Comparison of ENCODE assay signal across 9 mouse cellular contexts in genomic region chr7:114115961-114116360, GRCm38 (mm10). TPM values are rescaled to one million over a fixed set of nuclear protein-coding genes. Genes with fewer than 3 reads are reported as not detected.
A peak's percentile ranks its signal among the peaks of the same experiment; 100 is the strongest.
DNase-seq lines count a peak whose midpoint lies in the region; ATAC-seq and TF ChIP-seq lines count a peak whose summit lies in the region.
"Had no signal": no experiment of that assay in that cellular context is flagged by ENCODE, and none has a peak within 500 bp of the region (broad histone marks: within the 10 kb centered on the region; RNA-seq: fewer than 3 reads in every experiment).

No protein-coding gene starts in this region.

- no peaks in the 10 kb centered on the region for H3K36me3 ChIP-seq in kidney, postnatal 0 days (ENCODE audit: insufficient read depth, low read length)
- no peaks in the 10 kb centered on the region for H3K36me3 ChIP-seq in kidney, adult 2 months (ENCODE audit: control insufficient read depth, insufficient read depth, low read length)
- H3K36me3 ChIP-seq in embryonic facial prominence, embryonic 13.5 days = no peaks in the 10 kb centered on the region
- no peaks in the 10 kb centered on the region for H3K36me3 ChIP-seq in intestine, embryonic 16.5 days (ENCODE audit: control insufficient read depth, insufficient read depth, low read length)
- H3K36me3 ChIP-seq in neural tube, embryonic 15.5 days = no peaks in the 10 kb centered on the region

- no peaks in the 10 kb centered on the region for H3K9me3 ChIP-seq in kidney, postnatal 0 days (replicated peaks; ENCODE audit: low read length)
- no peaks in the 10 kb centered on the region for H3K9me3 ChIP-seq in embryonic facial prominence, embryonic 13.5 days
- no peaks in the 10 kb centered on the region for H3K9me3 ChIP-seq in intestine, embryonic 16.5 days (ENCODE audit: control insufficient read depth, low read length)
- H3K9me3 ChIP-seq in neural tube, embryonic 15.5 days (replicated peaks) = no peaks in the 10 kb centered on the region

- H3K27me3 ChIP-seq in kidney, postnatal 0 days (ENCODE audit: insufficient read depth, low read length) = no peaks in the 10 kb centered on the region
- H3K27me3 ChIP-seq in kidney, adult 2 months (replicated peaks; ENCODE audit: control insufficient read depth, insufficient read depth, low read length) = no peaks in the 10 kb centered on the region
- peaks cover 7% of the 10 kb centered on the region for H3K27me3 ChIP-seq in embryonic facial prominence, embryonic 13.5 days
- H3K27me3 ChIP-seq in intestine, embryonic 16.5 days (replicated peaks; ENCODE audit: control insufficient read depth, insufficient read depth, low read length) = no peaks in the 10 kb centered on the region
- peaks cover 4% of the 10 kb centered on the region; the same call in 1 of the 2 replicates for H3K27me3 ChIP-seq in neural tube, embryonic 15.5 days (replicated peaks)

- peaks cover 5% of the 10 kb centered on the region; the same call in 1 of the 2 replicates for H3K4me1 ChIP-seq in kidney, postnatal 0 days (replicated peaks; ENCODE audit: insufficient read depth, low read length)
- H3K4me1 ChIP-seq in kidney, adult 2 months (ENCODE audit: control insufficient read depth, insufficient read depth, low read length) = peaks cover 16% of the 10 kb centered on the region; the same call in 1 of the 2 replicates
- H3K4me1 ChIP-seq in embryonic facial prominence, embryonic 13.5 days = peaks cover 12% of the 10 kb centered on the region
- H3K4me1 ChIP-seq in intestine, embryonic 16.5 days (ENCODE audit: control insufficient read depth, insufficient read depth, low read length) = peaks cover 9% of the 10 kb centered on the region; the same call in 1 of the 2 replicates
- H3K4me1 ChIP-seq in neural tube, embryonic 15.5 days = peaks cover 17% of the 10 kb centered on the region

- peak overlapping the region; percentile 68 for H3K4me3 ChIP-seq in kidney, postnatal 0 days (replicated peaks; ENCODE audit: low read depth, low read length)
- no peak overlapping the region; the same call in 1 of the 2 replicates for H3K4me3 ChIP-seq in kidney, adult 2 months (ENCODE audit: insufficient read depth, low read depth, low read length)
- H3K4me3 ChIP-seq in embryonic facial prominence, embryonic 13.5 days = peak overlapping the region; percentile 84
- peak overlapping the region; percentile 87 for H3K4me3 ChIP-seq in intestine, embryonic 16.5 days (ENCODE audit: low read length)
- peak overlapping the region; percentile 83 for H3K4me3 ChIP-seq in neural tube, embryonic 15.5 days (replicated peaks)

- H3K9ac ChIP-seq in kidney, postnatal 0 days (ENCODE audit: low read depth, low read length) = peak overlapping the region; percentile 85; the same call in 1 of the 2 replicates
- no peak overlapping the region for H3K9ac ChIP-seq in embryonic facial prominence, embryonic 13.5 days
- H3K9ac ChIP-seq in intestine, embryonic 16.5 days (ENCODE audit: low read depth, low read length) = 0 out of 2 replicates have a peak overlapping the region, but pooled peaks have one; percentile 31
- no peak overlapping the region for H3K9ac ChIP-seq in neural tube, embryonic 15.5 days (replicated peaks)

- DNase-seq in kidney, postnatal 0 days (ENCODE audit: low spot score) = no peak
- no peak for DNase-seq in kidney, adult 2 months
- DNase-seq in gastrocnemius, postnatal 10 days = no peak
- no peak for DNase-seq in embryo, embryonic 10.5 days (ENCODE audit: low spot score)
- DNase-seq: kidney, adult 11 months had no signal

- no peak for TF ChIP-seq CTCF in kidney, postnatal 0 days (IDR thresholded peaks at IDR 0.05; ENCODE audit: low read depth)
- no peak for TF ChIP-seq CTCF in kidney, adult 2 months (conservative IDR thresholded peaks at IDR 0.05; ENCODE audit: insufficient read depth, insufficient read length, low read depth, low read length)

- no peak overlapping the region for H3K27ac ChIP-seq in kidney, postnatal 0 days
- H3K27ac ChIP-seq in kidney, adult 2 months (ENCODE audit: insufficient read depth, low read depth, low read length) = no peak overlapping the region
- no peak overlapping the region for H3K27ac ChIP-seq in embryonic facial prominence, embryonic 13.5 days
- no peak overlapping the region for H3K27ac ChIP-seq in intestine, embryonic 16.5 days (ENCODE audit: low read length)
- H3K27ac ChIP-seq in neural tube, embryonic 15.5 days (replicated peaks) = no peak overlapping the region

- peak overlapping the region; percentile 81 for H3K4me2 ChIP-seq in kidney, postnatal 0 days (ENCODE audit: low read length)
- H3K4me2 ChIP-seq in embryonic facial prominence, embryonic 13.5 days = peak overlapping the region; percentile 88
- peak overlapping the region; percentile 70 for H3K4me2 ChIP-seq in intestine, embryonic 16.5 days (ENCODE audit: low read depth, low read length)
- H3K4me2 ChIP-seq in neural tube, embryonic 15.5 days = peak overlapping the region; percentile 81

- WGBS in kidney, postnatal 0 days = 17% methylated on average over 9 of the region's 9 CpGs
- 41% methylated on average over 9 of the region's 9 CpGs for WGBS in kidney, adult 2 months
- WGBS in embryonic facial prominence, embryonic 13.5 days = 27% methylated on average over 9 of the region's 9 CpGs
- 18% methylated on average over 9 of the region's 9 CpGs for WGBS in intestine, embryonic 16.5 days
- 20% methylated on average over 9 of the region's 9 CpGs for whole genome bisulfite sequencing in neural tube, embryonic 15.5 days

- ATAC-seq in kidney, postnatal 0 days (replicated peaks; ENCODE audit: low FRiP score, low read depth) = no peak
- no peak for ATAC-seq in embryonic facial prominence, embryonic 13.5 days (ENCODE audit: insufficient number of reproducible peaks, insufficient read depth, low FRiP score, low TSS enrichment, low read depth)
- no peak for ATAC-seq in intestine, embryonic 16.5 days
- no peak for ATAC-seq in neural tube, embryonic 15.5 days (ENCODE audit: low FRiP score)
- no peak for ATAC-seq in erythroid progenitor cell, adult 5-6 weeks (replicated peaks; ENCODE audit: low FRiP score, poor library complexity, severe bottlenecking)

- no peak for TF ChIP-seq POLR2A in kidney, adult 2 months (IDR thresholded peaks at IDR 0.05; ENCODE audit: low read depth, low read length)

RNA-seq across cellular contexts. Expression of gene Rras2, which starts 1.6 kb away (rescaled TPM):
- polyA plus RNA-seq in kidney, postnatal 0 days (2015; fragmentation: Nextera tagmentation; extraction: Ambion mirVana) = 46.3 and 51.2 TPM in 2 replicates
- 15.3 and 17.5 TPM in 2 replicates for polyA plus RNA-seq in kidney, adult 2 months (2012; rRNA removed)
- 20.2 and 21.2 TPM in 2 replicates for polyA plus RNA-seq in embryonic facial prominence, embryonic 13.5 days (2015; fragmentation: Nextera tagmentation; extraction: Ambion mirVana)
- polyA plus RNA-seq in intestine, embryonic 16.5 days (2015; fragmentation: Nextera tagmentation; extraction: Ambion mirVana) = 20.6 and 21.2 TPM in 2 replicates
- polyA plus RNA-seq in neural tube, embryonic 15.5 days (2015; fragmentation: Nextera tagmentation; extraction: Ambion mirVana) = 18.2 and 29.4 TPM in 2 replicates
- total RNA-seq in gastrocnemius, postnatal 10 days (2021) = 10 to 100 TPM; 23.6 to 25.1 TPM
- 1.7 and 6.1 TPM in 2 replicates for total RNA-seq in erythroid progenitor cell, adult 5-6 weeks (2015; ENCODE audit: low replicate concordance)
- total RNA-seq in erythroid progenitor cell, adult 5-6 weeks (2017; ENCODE audit: low replicate concordance) = 0.98 and 1.2 TPM in 2 replicates

Comparison
In these comparisons a context has a peak if more than half of its experiments do, and no peak if none do; other contexts are left out.
1. H3K9ac ChIP-seq: peak in kidney, postnatal 0 days (single experiment) and intestine, embryonic 16.5 days (single experiment); none in embryonic facial prominence, embryonic 13.5 days (single experiment) and neural tube, embryonic 15.5 days (single experiment).
2. Peak in every context shown above with its lines, with median percentiles within 50 percentile points of each other: H3K4me2 ChIP-seq.